Mouse (Mus musculus) MEL (cell line): ENCODE results near the gene Ska2. TPM values are rescaled to one million over a fixed set of nuclear protein-coding genes. Genes with fewer than 3 reads are reported as not detected.

Experiments
- DNase-seq: peaks from one replicate; pipeline ENCODE4 v3.0.0; 2011; ENCODE audit warnings: low read depth, low spot score
- H3K27ac ChIP-seq: 2 replicates; pipeline ENCODE4 v1.5.1; 2012; ENCODE audit warnings: low read depth, mild to moderate bottlenecking, control low read depth, low read length, moderate library complexity; ENCODE audit not compliant: control insufficient read depth
- H3K27me3 ChIP-seq, 2 experiments: fragments of 150-350 bp in 1 of 2; sonication (generic) in 1 of 2; 2 replicates each; pipeline ENCODE4 v1.6.1; 2012; ENCODE audit warnings: low read length in 2 of 2, mild to moderate bottlenecking in 2 of 2, improper control_type of control experiment in 1 of 2, moderate library complexity in 1 of 2; ENCODE audit not compliant: insufficient read depth in 2 of 2, control insufficient read depth in 1 of 2
- H3K36me3 ChIP-seq, 2 experiments: 2 replicates each; pipeline ENCODE4 v1.6.1; 2012 to 2014; ENCODE audit warnings: low read length in 2 of 2, improper control_type of control experiment in 1 of 2, inconsistent platforms in 1 of 2, mild to moderate bottlenecking in 1 of 2; ENCODE audit not compliant: insufficient read depth in 2 of 2, control insufficient read depth in 1 of 2
- H3K4me1 ChIP-seq, 2 experiments: fragments of 150-350 bp in 1 of 2; sonication (generic) in 1 of 2; 2 replicates each; pipeline ENCODE4 v1.6.1; 2012; ENCODE audit warnings: low read length in 2 of 2, improper control_type of control experiment in 1 of 2, mild to moderate bottlenecking in 1 of 2; ENCODE audit not compliant: insufficient read depth in 2 of 2, control insufficient read depth in 1 of 2
- H3K4me3 ChIP-seq, 2 experiments: fragments of 150-350 bp in 1 of 2; sonication (generic) in 1 of 2; 2 replicates each; pipeline ENCODE4 v1.5.1; 2012; ENCODE audit warnings: low read depth in 2 of 2, low read length in 2 of 2, mild to moderate bottlenecking in 2 of 2, moderate library complexity in 2 of 2, control low read depth in 1 of 2, improper control_type of control experiment in 1 of 2; ENCODE audit not compliant: control insufficient read depth in 1 of 2, insufficient read depth in 1 of 2
- H3K79me2 ChIP-seq: 2 replicates; pipeline ENCODE4 v1.6.1; 2012; ENCODE audit warnings: mild to moderate bottlenecking, low read length, moderate library complexity; ENCODE audit not compliant: control insufficient read depth, poor library complexity, insufficient read depth
- H3K9ac ChIP-seq: 2 replicates; pipeline ENCODE4 v1.6.1; 2012; ENCODE audit warnings: low read depth, mild to moderate bottlenecking, control low read depth, low read length, moderate library complexity; ENCODE audit not compliant: control insufficient read depth, poor library complexity, severe bottlenecking
- H3K9me3 ChIP-seq: fragments of 150-350 bp; sonication (generic); replicated peaks from 2 replicates; pipeline ENCODE4 v1.6.1; 2012; ENCODE audit warnings: mild to moderate bottlenecking, low read length, improper control_type of control experiment, moderate library complexity; ENCODE audit not compliant: insufficient read depth
- BHLHE40 ChIP-seq: IDR thresholded peaks from 2 replicates; pipeline ENCODE4 v1.6.1; 2012; ENCODE audit warnings: low read depth, mild to moderate bottlenecking, inconsistent platforms, low read length, improper control_type of control experiment, borderline replicate concordance
- CHD1 ChIP-seq: IDR thresholded peaks from 2 replicates; pipeline ENCODE4 v1.6.1; 2012; ENCODE audit warnings: low read depth, mild to moderate bottlenecking, inconsistent platforms, low read length, improper control_type of control experiment
- CTCF ChIP-seq, 3 experiments: IDR thresholded peaks in 2 of 3; conservative IDR thresholded peaks in 1 of 3; 2 replicates each; pipeline ENCODE4 v1.5.1; 2011 to 2012; ENCODE audit warnings: low read length in 3 of 3, low read depth in 2 of 3, mild to moderate bottlenecking in 2 of 3, improper control_type of control experiment in 1 of 3, inconsistent platforms in 1 of 3, mixed read lengths in 1 of 3, moderate library complexity in 1 of 3; ENCODE audit not compliant: control insufficient read depth in 1 of 3, insufficient read depth in 1 of 3, poor library complexity in 1 of 3, severe bottlenecking in 1 of 3
- ELF1 ChIP-seq: IDR thresholded peaks from 2 replicates; pipeline ENCODE4 v1.6.1; 2014; ENCODE audit warnings: low read depth, mild to moderate bottlenecking, inconsistent platforms, low read length, improper control_type of control experiment, moderate library complexity
- GATA1 ChIP-seq: IDR thresholded peaks from 2 replicates; pipeline ENCODE4 v1.6.1; 2011; ENCODE audit warnings: low read depth, low read length, improper control_type of control experiment
- JUND ChIP-seq: IDR thresholded peaks from 2 replicates; pipeline ENCODE4 v1.6.1; 2011; ENCODE audit warnings: low read depth, mild to moderate bottlenecking, improper control_type of control experiment, low read length
- KAT2A ChIP-seq: conservative IDR thresholded peaks from 2 replicates; pipeline ENCODE4 v1.6.1; 2012; ENCODE audit warnings: low read depth, low read length, improper control_type of control experiment, inconsistent platforms
- MAX ChIP-seq: IDR thresholded peaks from 2 replicates; pipeline ENCODE4 v1.6.1; 2011; ENCODE audit warnings: low read length, improper control_type of control experiment
- MAZ ChIP-seq: IDR thresholded peaks from 2 replicates; pipeline ENCODE4 v1.6.1; 2012; ENCODE audit warnings: low read depth, mild to moderate bottlenecking, inconsistent platforms, low read length, improper control_type of control experiment
- MYB ChIP-seq: IDR thresholded peaks from 2 replicates; pipeline ENCODE4 v1.6.1; 2011; ENCODE audit warnings: mild to moderate bottlenecking, low read depth, low read length, improper control_type of control experiment
- MYC ChIP-seq: IDR thresholded peaks from 2 replicates; pipeline ENCODE4 v1.6.1; 2011; ENCODE audit warnings: low read depth, mild to moderate bottlenecking, low read length, improper control_type of control experiment, moderate library complexity
- NELFE ChIP-seq: IDR thresholded peaks from 2 replicates; pipeline ENCODE4 v1.6.1; 2011; ENCODE audit warnings: low read depth, low read length, improper control_type of control experiment
- POLR2A ChIP-seq, 2 experiments: IDR thresholded peaks; 2 replicates each; pipeline ENCODE4 v1.6.1; 2011 to 2012; ENCODE audit warnings: low read length in 2 of 2, mild to moderate bottlenecking in 2 of 2, control low read depth in 1 of 2, improper control_type of control experiment in 1 of 2, low read depth in 1 of 2, moderate library complexity in 1 of 2; ENCODE audit not compliant: control insufficient read depth in 1 of 2, insufficient read depth in 1 of 2, poor library complexity in 1 of 2
- POLR2AphosphoS2 ChIP-seq: IDR thresholded peaks from 2 replicates; pipeline ENCODE4 v1.6.1; 2011; ENCODE audit warnings: low read length, improper control_type of control experiment
- POLR2AphosphoS5 ChIP-seq: IDR thresholded peaks from 2 replicates; pipeline ENCODE4 v1.6.1; 2012; ENCODE audit warnings: low read depth, borderline replicate concordance, mild to moderate bottlenecking, inconsistent platforms, low read length, moderate library complexity, mixed read lengths
- SIN3A ChIP-seq: IDR thresholded peaks from 2 replicates; pipeline ENCODE4 v1.6.1; 2012; ENCODE audit warnings: low read length, improper control_type of control experiment, inconsistent platforms
- SMC3 ChIP-seq: IDR thresholded peaks from 2 replicates; pipeline ENCODE4 v1.6.1; 2011; ENCODE audit warnings: low read depth, low read length, improper control_type of control experiment
- TBP ChIP-seq: IDR thresholded peaks from 2 replicates; pipeline ENCODE4 v1.8.0; 2011; ENCODE audit warnings: low read depth, low read length, improper control_type of control experiment
- TCF12 ChIP-seq: IDR thresholded peaks from 2 replicates; pipeline ENCODE4 v1.6.1; 2014; ENCODE audit warnings: low read depth, mild to moderate bottlenecking, inconsistent platforms, low read length, improper control_type of control experiment, moderate library complexity
- UBTF ChIP-seq: IDR thresholded peaks from 2 replicates; pipeline ENCODE4 v1.6.1; 2012; ENCODE audit warnings: low read depth, mild to moderate bottlenecking, inconsistent platforms, low read length, improper control_type of control experiment, moderate library complexity, borderline replicate concordance; ENCODE audit not compliant: insufficient read depth
- USF1 ChIP-seq: IDR thresholded peaks from 2 replicates; pipeline ENCODE4 v1.6.1; 2014; ENCODE audit warnings: low read depth, mild to moderate bottlenecking, inconsistent platforms, low read length, improper control_type of control experiment, moderate library complexity
- USF2 ChIP-seq, 2 experiments: IDR thresholded peaks; 2 replicates each; pipeline ENCODE4 v1.6.1; 2011 to 2012; ENCODE audit warnings: improper control_type of control experiment in 2 of 2, low read length in 2 of 2, borderline replicate concordance in 1 of 2, inconsistent platforms in 1 of 2, low read depth in 1 of 2, mild to moderate bottlenecking in 1 of 2; ENCODE audit not compliant: insufficient read depth in 1 of 2
- ZNF384 ChIP-seq: IDR thresholded peaks from 2 replicates; pipeline ENCODE4 v1.6.1; 2012; ENCODE audit warnings: low read depth, mild to moderate bottlenecking, inconsistent platforms, low read length, improper control_type of control experiment
- polyA plus RNA-seq, 2 experiments: library from polyadenylated mRNA; stranded (reverse) in 1 of 2; unstranded in 1 of 2; fragments of >175 nt in 1 of 2; fragments of >200 nt in 1 of 2; gene quantifications; 2 replicates each; pipeline versions ENCODE4 v1.2.1 to v1.2.4; 2012; ENCODE audit warnings: low replicate concordance in 2 of 2, low read depth in 1 of 2; ENCODE audit not compliant: insufficient read length in 2 of 2, insufficient read depth in 1 of 2, missing spikeins in 1 of 2
- total RNA-seq: library from RNA; depleted of rRNA; stranded (reverse); fragments of 300-350 nt; gene quantifications from 2 replicates; pipeline ENCODE4 v1.2.3, GENCODE M21; 2012

Gene Ska2
- total and polyA plus RNA-seq, 3 experiments, result 21.3 to 24.8 TPM; not detected in 1

DNA sequence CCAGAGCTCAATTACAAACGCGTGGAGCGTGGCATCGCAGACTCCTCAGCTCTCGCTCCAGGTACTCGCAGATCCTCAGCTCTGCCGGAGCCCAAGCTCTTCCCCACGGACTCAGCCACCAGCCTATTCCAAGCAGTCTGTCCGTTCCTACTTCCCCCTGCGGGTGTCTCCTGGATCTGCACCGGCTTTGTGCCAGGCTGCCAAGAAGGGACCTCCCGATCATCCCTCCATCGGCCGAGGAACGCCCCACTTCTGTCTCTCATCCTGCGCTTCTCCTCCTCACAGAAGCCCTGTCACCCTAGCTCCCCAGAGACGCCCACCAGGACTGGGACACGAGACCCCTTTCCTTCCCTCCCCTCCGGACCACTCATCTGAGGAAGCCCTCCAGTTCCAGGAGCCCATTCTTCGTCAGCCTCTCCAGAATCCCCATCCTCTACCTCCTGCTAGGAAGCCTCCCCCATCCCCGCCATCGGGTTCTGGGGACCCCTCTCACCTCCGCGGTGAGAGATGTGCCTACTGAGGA, 35.6 kb upstream of the Ska2 start:
- peak overlapping the region; percentile 38 for H3K27ac ChIP-seq
- peaks cover 4 to 9% of the 10 kb centered on the region in 2 experiments for H3K4me1 ChIP-seq
- H3K9me3 ChIP-seq, result no peaks in the 10 kb centered on the region
- H3K4me3 ChIP-seq, result peak overlapping the region; percentile 78 to 91
- H3K36me3 ChIP-seq, result peaks cover 5 to 11% of the 10 kb centered on the region in 2 experiments
- TF ChIP-seq MYC (no peak), SMC3 (peak; percentile 17; the same call in 1 of the 2 replicates), USF1 (no peak), MAX (no peak), USF2 (IDR thresholded peaks at IDR 0.05; ENCODE audit: borderline replicate concordance in 1 of 2, insufficient read depth in 1 of 2, low read depth in 1 of 2, low read length in 2 of 2) (no peak), POLR2A (IDR thresholded peaks at IDR 0.05; ENCODE audit: control insufficient read depth in 1 of 2, insufficient read depth in 1 of 2, low read depth in 1 of 2, low read length in 2 of 2, poor library complexity in 1 of 2) (no peak), POLR2AphosphoS2 (no peak), NELFE (no peak), CHD1 (no peak), JUND (no peak), TBP (no peak), TCF12 (no peak), GATA1 (no peak), UBTF (peak; percentile 53; the same call in 1 of the 2 replicates), MYB (no peak), POLR2AphosphoS5 (no peak), SIN3A (no peak), MAZ (no peak), KAT2A (no peak), BHLHE40 (no peak), ELF1 (no peak), ZNF384 (no peak), CTCF (IDR thresholded peaks at IDR 0.05 in 2 of 3, conservative IDR thresholded peaks at IDR 0.05 in 1 of 3; ENCODE audit: control insufficient read depth in 1 of 3, insufficient read depth in 1 of 3, low read depth in 2 of 3, low read length in 3 of 3, poor library complexity in 1 of 3, severe bottlenecking in 1 of 3) (peak; percentile 30 to 35 (median 32); a peak in 4 of 6 replicates)
- peak overlapping the region; percentile 67 for H3K9ac ChIP-seq
- peak; percentile 87 for DNase-seq
- H3K27me3 ChIP-seq, result no peaks in the 10 kb centered on the region
- H3K79me2 ChIP-seq, result peaks cover 2% of the 10 kb centered on the region; the same call in 1 of the 2 replicates
